Mouse (Mus musculus) testis, postnatal 10 days (tissue): ENCODE results near the gene Camk1.
A peak's percentile ranks its signal among the peaks of the same experiment; 100 is the strongest.

Experiments
- DNase-seq: peaks from one replicate; pipeline ENCODE4 v3.0.0; 2021; ENCODE audit warnings: low spot score

Camk1 gene

GRCm38 (mm10) chr6:113343177-113344092 lies at the start of gene Camk1:
Camk1 (minus strand) TSS chr6:113343984.
- DNase-seq = peak; percentile 78

- DNase-seq = peak; percentile 64
Measured at GRCm38 (mm10) chr6:113392387-113393071, 48.7 kb upstream of the Camk1 start.

- DNase-seq = no peak
Measured at GRCm38 (mm10) chr6:113392015-113392386, 48.2 kb upstream of the Camk1 start.

DNA sequence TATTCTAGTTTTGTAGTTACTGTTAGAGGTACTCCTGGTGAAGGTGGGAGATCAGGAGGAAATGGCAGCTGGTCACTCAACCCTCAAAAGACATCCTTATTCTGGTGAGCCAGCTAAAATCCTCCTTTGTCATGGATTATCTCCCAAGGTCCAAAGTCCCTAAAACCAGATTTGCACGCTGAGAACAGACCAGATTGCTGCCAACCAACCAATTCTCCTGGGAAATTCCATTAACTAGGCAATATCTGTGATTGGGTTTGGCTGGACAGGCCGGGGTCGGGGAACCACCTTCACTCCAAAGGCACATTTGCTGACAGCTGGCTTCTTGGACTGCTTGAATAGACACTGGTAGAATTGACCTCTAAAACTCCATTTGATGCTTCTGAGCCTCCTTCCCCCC lies 46.9 kb upstream of the Camk1 start:
- no peak for DNase-seq

DNA sequence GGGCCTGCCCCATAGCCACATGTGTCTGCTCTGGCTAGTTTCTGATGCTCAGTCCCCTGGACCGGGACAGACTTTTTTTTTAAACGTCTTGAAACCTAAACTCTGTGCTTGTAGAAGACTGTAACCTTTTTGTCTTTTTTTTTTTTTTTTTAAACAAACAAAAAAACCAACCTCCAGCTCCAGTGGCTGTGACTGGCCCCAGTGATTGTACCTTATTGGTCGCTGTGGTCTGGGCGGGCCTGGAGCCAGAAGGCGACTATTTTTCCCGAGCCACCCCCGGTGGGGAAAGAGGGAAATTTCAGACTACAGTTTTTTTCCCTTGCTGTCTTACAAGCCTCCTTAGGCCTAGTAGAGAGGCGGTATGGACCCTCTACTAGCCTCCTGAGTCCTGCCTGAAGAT lies 45.2 kb upstream of the Camk1 start, which contains the start of gene Ttll3:
TSS of gene Ttll3 (plus strand) at position 301 of the 400 bp plus-strand sequence.
- no peak for DNase-seq

DNA sequence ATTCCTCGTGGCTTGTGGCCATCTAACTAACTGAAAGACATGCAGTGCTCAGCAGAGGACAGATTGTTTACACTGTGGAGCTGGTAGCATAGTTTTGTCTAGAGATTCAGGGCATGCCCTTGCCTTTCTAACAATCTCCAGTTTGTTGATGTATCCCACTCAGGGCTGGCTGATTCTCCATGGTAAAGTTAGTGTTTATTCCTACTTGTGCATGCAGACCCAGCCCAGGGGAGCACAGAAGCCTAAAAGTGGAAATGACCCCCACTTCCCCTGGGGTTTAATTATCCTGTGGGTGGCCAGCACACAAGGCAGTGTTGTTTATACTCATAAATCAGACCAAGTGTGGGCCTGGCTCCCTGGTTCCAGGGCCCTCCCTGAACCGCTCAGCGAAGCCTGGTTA lies 42.2 kb upstream of the Camk1 start:
- DNase-seq = no peak

DNA sequence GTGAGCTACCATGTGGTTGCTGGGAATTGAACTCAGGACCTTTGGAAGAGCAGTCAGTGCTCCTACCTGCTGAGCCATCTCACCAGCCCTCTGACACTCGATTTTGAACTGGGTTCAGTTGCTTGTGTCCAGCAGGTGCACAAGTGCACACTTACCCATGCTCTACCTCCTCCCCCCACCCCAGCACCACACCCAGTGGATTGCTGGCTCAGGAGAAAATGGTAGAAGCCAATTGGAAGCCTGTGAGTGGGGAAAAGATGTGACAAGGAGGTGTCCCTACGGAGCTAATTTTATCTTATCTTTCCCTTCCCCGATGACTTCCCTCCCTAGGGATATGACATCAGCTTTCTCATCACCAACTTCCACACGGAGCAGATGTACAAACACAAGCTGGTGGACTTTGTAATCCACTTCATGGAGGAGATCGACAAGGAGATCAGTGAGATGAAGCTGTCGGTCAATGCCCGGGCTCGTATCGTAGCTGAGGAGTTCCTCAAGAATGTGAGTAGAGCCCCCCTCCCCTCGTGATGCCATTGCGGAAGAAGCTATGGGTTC lies 41.5 kb upstream of the Camk1 start:
- DNase-seq = no peak

DNA sequence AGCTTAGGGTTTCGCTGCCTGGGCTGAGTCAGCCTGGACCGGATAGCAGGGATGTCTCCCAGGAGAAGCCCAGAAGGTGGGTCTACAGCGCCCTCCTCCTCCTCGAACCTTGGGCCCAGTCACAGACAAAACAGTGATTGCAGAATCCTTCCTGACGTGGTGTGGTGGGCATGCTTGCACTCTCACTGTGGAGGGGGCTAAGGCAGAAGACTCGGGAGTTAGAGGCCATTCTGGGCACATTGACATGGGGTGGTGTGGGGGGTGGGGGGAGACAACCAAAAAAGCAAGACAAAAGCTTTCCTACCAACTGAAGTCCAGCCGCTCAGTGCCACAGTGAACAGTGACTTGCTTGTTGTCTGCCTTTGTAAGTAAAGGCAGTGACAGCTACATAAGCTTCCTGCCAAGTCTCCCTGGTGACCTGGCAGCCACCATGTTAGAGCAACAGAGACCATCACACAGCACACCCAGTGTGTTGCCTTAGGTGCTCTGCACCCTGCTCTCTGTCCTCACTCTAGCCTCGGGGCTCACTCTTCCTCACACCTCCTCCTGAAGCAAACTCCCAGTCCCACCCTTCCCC lies 40.7 kb upstream of the Camk1 start:
- no peak for DNase-seq

DNA sequence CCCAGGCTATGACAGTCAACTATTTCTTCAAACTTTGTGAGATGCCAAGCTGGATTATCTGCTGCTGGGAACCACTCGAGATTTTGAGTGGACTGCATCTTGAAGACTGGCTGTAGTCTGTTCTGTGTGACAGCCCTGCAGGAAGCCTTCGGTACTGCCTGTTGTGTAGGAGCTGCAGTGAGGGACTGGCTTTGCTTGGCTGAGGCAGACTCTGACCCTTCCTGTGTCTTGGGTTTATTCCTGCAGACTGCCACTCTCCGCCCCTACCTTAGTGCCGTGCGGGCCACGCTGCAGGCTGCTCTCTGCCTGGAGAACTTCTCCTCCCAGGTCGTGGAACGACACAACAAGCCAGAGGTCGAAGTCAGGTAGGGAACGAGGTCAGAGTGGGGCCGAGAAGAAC lies 36.7 kb upstream of the Camk1 start:
- no peak for DNase-seq

DNA sequence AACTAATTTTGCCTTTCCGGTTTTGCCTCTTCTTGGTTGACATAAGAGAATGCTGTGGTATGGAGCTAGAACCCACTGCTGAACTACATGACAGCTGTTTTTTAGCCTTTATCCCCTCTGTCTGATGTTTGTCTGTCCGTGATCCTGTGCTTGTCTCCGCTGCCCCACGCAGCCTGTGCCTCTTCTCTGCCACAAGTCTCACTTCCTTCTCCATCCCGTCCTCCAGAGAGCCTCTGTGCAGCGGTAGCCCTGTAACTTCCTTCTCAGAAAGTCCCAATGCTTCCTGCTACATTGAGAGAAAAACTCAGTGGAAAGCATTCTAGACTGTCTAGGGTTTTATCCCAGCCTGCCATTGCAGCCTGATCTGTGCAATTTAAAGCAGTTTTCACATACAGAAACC lies 35.5 kb upstream of the Camk1 start:
- no peak for DNase-seq

GRCm38 (mm10) chr6:113377496-113378385 lies 34.0 kb upstream of the Camk1 start, which contains the start of the genes Tada3 and Arpc4:
Tada3 (minus strand) TSS chr6:113377883.
Arpc4 (plus strand) TSS chr6:113378115.
- peak; percentile 93 for DNase-seq

DNA sequence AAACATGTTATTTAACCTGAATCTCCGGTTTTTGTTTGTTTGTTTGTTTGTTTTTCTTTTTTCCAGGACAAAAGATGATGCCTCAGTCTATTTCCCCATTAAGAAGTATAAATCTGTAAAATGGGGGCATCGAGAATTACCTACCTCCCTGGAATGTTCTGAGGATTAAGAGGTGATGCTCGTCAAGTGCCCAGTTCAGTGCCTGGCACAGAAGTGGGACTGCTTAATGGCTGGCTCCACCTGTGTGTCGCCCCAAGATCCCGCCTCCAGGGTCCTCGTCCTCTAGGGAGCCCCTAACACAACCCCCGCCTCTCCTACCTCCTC lies 33.4 kb upstream of the Camk1 start:
- DNase-seq = no peak

GRCm38 (mm10) chr6:113373491-113373890 lies 29.7 kb upstream of the Camk1 start:
- no peak for DNase-seq

- DNase-seq = no peak
Measured at GRCm38 (mm10) chr6:113370194-113370929, 26.6 kb upstream of the Camk1 start.

GRCm38 (mm10) chr6:113368577-113368976 lies 24.8 kb upstream of the Camk1 start:
- no peak for DNase-seq

DNA sequence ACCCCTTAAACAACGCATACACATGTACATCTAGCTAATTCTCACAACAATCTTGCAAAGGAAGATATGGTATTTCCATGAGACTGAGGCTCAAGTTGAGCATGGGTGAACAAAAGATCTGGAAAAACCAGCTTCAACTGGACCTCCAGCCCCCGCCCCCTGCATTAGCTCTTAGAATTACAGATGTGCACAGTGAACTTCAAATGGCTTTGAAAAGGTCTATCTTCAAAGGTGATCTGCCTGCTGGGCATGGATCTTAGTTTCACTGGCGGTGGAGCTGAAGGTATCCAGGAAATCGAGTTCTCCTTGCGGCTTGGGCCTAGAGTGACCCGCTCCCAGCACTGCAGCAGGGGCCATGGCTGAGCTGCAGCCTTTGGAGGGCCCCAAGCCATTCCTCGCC lies 24.3 kb upstream of the Camk1 start:
- DNase-seq = no peak

- DNase-seq = no peak
Measured at GRCm38 (mm10) chr6:113367574-113367973, 23.8 kb upstream of the Camk1 start.

- no peak for DNase-seq
Measured at GRCm38 (mm10) chr6:113366639-113367038, 22.9 kb upstream of the Camk1 start.

- DNase-seq = no peak
Measured at GRCm38 (mm10) chr6:113364518-113365135, 20.8 kb upstream of the Camk1 start.

DNA sequence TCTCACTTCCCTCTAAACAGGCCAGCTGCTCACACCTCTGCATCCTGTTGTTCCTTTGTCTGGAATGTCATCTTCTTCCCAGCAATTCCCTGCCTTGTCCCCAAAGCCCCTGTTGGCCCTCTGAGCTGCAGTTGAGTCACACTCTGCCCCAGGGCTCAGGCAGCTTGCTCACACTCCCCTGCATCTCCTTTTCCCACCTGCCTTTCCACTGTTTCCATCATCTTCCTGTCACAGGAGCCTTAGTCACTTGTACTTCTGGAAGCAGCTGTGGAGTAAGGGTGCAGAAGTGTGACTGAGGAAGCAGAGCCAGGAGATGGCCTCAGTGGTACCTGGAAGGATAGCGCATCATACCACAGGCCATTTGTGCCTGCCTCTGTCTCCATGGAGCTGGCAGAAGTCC lies 18.5 kb upstream of the Camk1 start:
- no peak for DNase-seq
